Comparison of ENCODE assay signal across 26 mouse cellular contexts in genomic region chr14:11244546-11244945, GRCm38 (mm10).
DNase-seq lines count a peak whose midpoint lies in the region; ATAC-seq lines count a peak whose summit lies in the region.
"Had no signal": no experiment of that assay in that cellular context is flagged by ENCODE, and none has a peak within 500 bp of the region (broad histone marks: within the 10 kb centered on the region; RNA-seq: fewer than 3 reads in every experiment).

No protein-coding gene starts in this region.

- no peaks in the 10 kb centered on the region for H3K27me3 ChIP-seq in embryonic facial prominence, embryonic 14.5 days (replicated peaks; ENCODE audit: control insufficient read depth, insufficient read depth, low read length)
- no peaks in the 10 kb centered on the region for H3K27me3 ChIP-seq in embryonic facial prominence, embryonic 10.5 days (replicated peaks; ENCODE audit: low read depth, poor library complexity, severe bottlenecking)
- H3K27me3 ChIP-seq in hindbrain, embryonic 10.5 days (ENCODE audit: insufficient read depth, poor library complexity, severe bottlenecking), result no peaks in the 10 kb centered on the region
- H3K27me3 ChIP-seq in midbrain, embryonic 11.5 days (ENCODE audit: control insufficient read depth, insufficient read depth, low read length), result no peaks in the 10 kb centered on the region
- H3K27me3 ChIP-seq: embryonic facial prominence, embryonic 13.5 days; heart, embryonic 12.5 days; heart, embryonic 15.5 days; hindbrain, embryonic 12.5 days; hindbrain, embryonic 15.5 days had no signal

- peak; percentile 19 for DNase-seq in embryonic facial prominence, embryonic 14.5 days (ENCODE audit: low spot score)
- no peak for DNase-seq in embryonic facial prominence, embryonic 10.5 days (ENCODE audit: low spot score)
- peak; percentile 20 for DNase-seq in layer of hippocampus, adult 9-11 months
- no peak for DNase-seq in layer of hippocampus, postnatal 10 days (ENCODE audit: low spot score in 2 of 2)
- peak; percentile 14 for DNase-seq in ZHBTc4 (ENCODE audit: low read depth, low spot score)
- DNase-seq in hindbrain, embryonic 10.5 days (ENCODE audit: low spot score), result no peak
- DNase-seq in left cerebral cortex, postnatal 25 days (ENCODE audit: low spot score in 2 of 2), result no peak
- no peak for DNase-seq in midbrain, embryonic 11.5 days (ENCODE audit: low spot score, missing footprints)
- DNase-seq: adrenal gland, adult 8-10 months; adrenal gland, postnatal 25 days; cerebellum, adult 11 months; cerebellum, adult 2 months; cerebellum, adult 9-11 months; cerebellum, postnatal 25 days; gastrocnemius, postnatal 25 days; heart, adult 18-20 months; heart, postnatal 10 days; heart, postnatal 4 days had no signal

- H3K9ac ChIP-seq in embryonic facial prominence, embryonic 14.5 days (ENCODE audit: low read depth, low read length), result no peak overlapping the region
- no peak overlapping the region for H3K9ac ChIP-seq in midbrain, embryonic 11.5 days (ENCODE audit: low read length)
- H3K9ac ChIP-seq: embryonic facial prominence, embryonic 13.5 days; heart, embryonic 12.5 days; heart, embryonic 15.5 days; hindbrain, embryonic 12.5 days; hindbrain, embryonic 15.5 days had no signal

- no peak overlapping the region for H3K4me3 ChIP-seq in embryonic facial prominence, embryonic 14.5 days (ENCODE audit: low read depth, low read length)
- no peak overlapping the region for H3K4me3 ChIP-seq in embryonic facial prominence, embryonic 10.5 days
- no peak overlapping the region for H3K4me3 ChIP-seq in hindbrain, embryonic 10.5 days
- no peak overlapping the region for H3K4me3 ChIP-seq in midbrain, embryonic 11.5 days (ENCODE audit: low read depth, low read length)
- H3K4me3 ChIP-seq: embryonic facial prominence, embryonic 13.5 days; heart, embryonic 12.5 days; heart, embryonic 15.5 days; hindbrain, embryonic 12.5 days; hindbrain, embryonic 15.5 days had no signal

- intact Hi-C loops in left cerebral cortex, postnatal 25 days (cut with DNase I), result no loop called here

- H3K36me3 ChIP-seq in embryonic facial prominence, embryonic 14.5 days (ENCODE audit: control insufficient read depth, insufficient read depth, low read length), result no peaks in the 10 kb centered on the region
- H3K36me3 ChIP-seq in embryonic facial prominence, embryonic 10.5 days (replicated peaks), result no peaks in the 10 kb centered on the region
- H3K36me3 ChIP-seq in hindbrain, embryonic 10.5 days, result no peaks in the 10 kb centered on the region
- H3K36me3 ChIP-seq in midbrain, embryonic 11.5 days (ENCODE audit: control insufficient read depth, insufficient read depth, low read length), result no peaks in the 10 kb centered on the region
- H3K36me3 ChIP-seq: embryonic facial prominence, embryonic 13.5 days; G1E; heart, embryonic 12.5 days; heart, embryonic 15.5 days; hindbrain, embryonic 12.5 days; hindbrain, embryonic 15.5 days had no signal

- 30% methylated on average over 5 of the region's 5 CpGs for WGBS in embryonic facial prominence, embryonic 14.5 days
- 32% methylated on average over 5 of the region's 5 CpGs for WGBS in embryonic facial prominence, embryonic 10.5 days
- whole genome bisulfite sequencing in hindbrain, embryonic 10.5 days, result 62% methylated on average over 5 of the region's 5 CpGs
- 63% methylated on average over 5 of the region's 5 CpGs for WGBS in midbrain, embryonic 11.5 days

- H3K9me3 ChIP-seq in embryonic facial prominence, embryonic 14.5 days (ENCODE audit: control insufficient read depth, low read length), result no peaks in the 10 kb centered on the region
- H3K9me3 ChIP-seq in embryonic facial prominence, embryonic 10.5 days, result no peaks in the 10 kb centered on the region
- H3K9me3 ChIP-seq in hindbrain, embryonic 10.5 days, result no peaks in the 10 kb centered on the region
- H3K9me3 ChIP-seq in midbrain, embryonic 11.5 days (ENCODE audit: control insufficient read depth, low read length), result no peaks in the 10 kb centered on the region
- H3K9me3 ChIP-seq: embryonic facial prominence, embryonic 13.5 days; heart, embryonic 12.5 days; heart, embryonic 15.5 days; hindbrain, embryonic 12.5 days; hindbrain, embryonic 15.5 days had no signal

- H3K4me2 ChIP-seq in embryonic facial prominence, embryonic 14.5 days (ENCODE audit: low read depth, low read length), result no peak overlapping the region
- H3K4me2 ChIP-seq in midbrain, embryonic 11.5 days, result no peak overlapping the region
- H3K4me2 ChIP-seq: embryonic facial prominence, embryonic 13.5 days; heart, embryonic 12.5 days; heart, embryonic 15.5 days; hindbrain, embryonic 12.5 days; hindbrain, embryonic 15.5 days had no signal

- H3K27ac ChIP-seq in embryonic facial prominence, embryonic 14.5 days (replicated peaks; ENCODE audit: low read depth, low read length), result no peak overlapping the region
- H3K27ac ChIP-seq in embryonic facial prominence, embryonic 10.5 days (replicated peaks), result no peak overlapping the region
- no peak overlapping the region for H3K27ac ChIP-seq in hindbrain, embryonic 10.5 days
- H3K27ac ChIP-seq in midbrain, embryonic 11.5 days (ENCODE audit: low read depth, low read length), result no peak overlapping the region
- H3K27ac ChIP-seq: embryonic facial prominence, embryonic 13.5 days; heart, embryonic 15.5 days; hindbrain, embryonic 12.5 days; hindbrain, embryonic 15.5 days had no signal

- H3K4me1 ChIP-seq in embryonic facial prominence, embryonic 14.5 days (ENCODE audit: control insufficient read depth, insufficient read depth, low read length), result no peaks in the 10 kb centered on the region
- peaks cover 3% of the 10 kb centered on the region; the same call in 1 of the 2 replicates for H3K4me1 ChIP-seq in embryonic facial prominence, embryonic 10.5 days
- no peaks in the 10 kb centered on the region for H3K4me1 ChIP-seq in hindbrain, embryonic 10.5 days (replicated peaks)
- no peaks in the 10 kb centered on the region for H3K4me1 ChIP-seq in midbrain, embryonic 11.5 days (ENCODE audit: control insufficient read depth, insufficient read depth, low read length)
- H3K4me1 ChIP-seq: embryonic facial prominence, embryonic 13.5 days; heart, embryonic 12.5 days; heart, embryonic 15.5 days; hindbrain, embryonic 12.5 days; hindbrain, embryonic 15.5 days had no signal

- ATAC-seq in embryonic facial prominence, embryonic 14.5 days (ENCODE audit: low read depth), result no peak
- ATAC-seq in midbrain, embryonic 11.5 days (ENCODE audit: low FRiP score), result no peak
- ATAC-seq: forebrain, embryonic 14.5 days; intestine, postnatal 0 days had no signal

Comparison
In these comparisons a context has a peak if more than half of its experiments do, and no peak if none do; other contexts are left out.
1. DNase-seq: peak in embryonic facial prominence, embryonic 14.5 days (single experiment), layer of hippocampus, adult 9-11 months (single experiment) and ZHBTc4 (single experiment); none in embryonic facial prominence, embryonic 10.5 days (single experiment), layer of hippocampus, postnatal 10 days (0 of 2), hindbrain, embryonic 10.5 days (single experiment), left cerebral cortex, postnatal 25 days (0 of 2) and midbrain, embryonic 11.5 days (single experiment).